Comparison of ENCODE assay signal across 12 mouse cellular contexts in genomic region chr2:8645463-8645862, GRCm38 (mm10).
A peak's percentile ranks its signal among the peaks of the same experiment; 100 is the strongest.
DNase-seq lines count a peak whose midpoint lies in the region; ATAC-seq and TF ChIP-seq lines count a peak whose summit lies in the region.
"Had no signal": no experiment of that assay in that cellular context is flagged by ENCODE, and none has a peak within 500 bp of the region (broad histone marks: within the 10 kb centered on the region; RNA-seq: fewer than 3 reads in every experiment).

No protein-coding gene starts in this region.

- H3K4me3 ChIP-seq in kidney, postnatal 0 days (replicated peaks; ENCODE audit: low read depth, low read length) = no peak overlapping the region
- no peak overlapping the region for H3K4me3 ChIP-seq in kidney, embryonic 16.5 days (ENCODE audit: low read length)
- no peak overlapping the region for H3K4me3 ChIP-seq in layer of hippocampus, adult 2 months
- H3K4me3 ChIP-seq: embryonic facial prominence, embryonic 12.5 days; liver, embryonic 13.5 days had no signal

- H3K27ac ChIP-seq in kidney, postnatal 0 days = no peak overlapping the region
- H3K27ac ChIP-seq in kidney, embryonic 16.5 days (ENCODE audit: low read length) = no peak overlapping the region
- peak overlapping the region; percentile 64 for H3K27ac ChIP-seq in layer of hippocampus, adult 2 months
- H3K27ac ChIP-seq: embryonic facial prominence, embryonic 12.5 days; liver, embryonic 13.5 days had no signal

- ATAC-seq in kidney, postnatal 0 days (replicated peaks; ENCODE audit: low FRiP score, low read depth) = no peak
- no peak for ATAC-seq in kidney, embryonic 16.5 days (ENCODE audit: low FRiP score, low TSS enrichment)

- H3K27me3 ChIP-seq in kidney, postnatal 0 days (ENCODE audit: insufficient read depth, low read length) = no peaks in the 10 kb centered on the region
- no peaks in the 10 kb centered on the region for H3K27me3 ChIP-seq in kidney, embryonic 16.5 days (ENCODE audit: insufficient read depth, low read length)
- H3K27me3 ChIP-seq: embryonic facial prominence, embryonic 12.5 days; liver, embryonic 13.5 days had no signal

- H3K9ac ChIP-seq in kidney, postnatal 0 days (ENCODE audit: low read depth, low read length) = no peak overlapping the region
- H3K9ac ChIP-seq in kidney, embryonic 16.5 days (replicated peaks; ENCODE audit: low read length) = no peak overlapping the region
- H3K9ac ChIP-seq: embryonic facial prominence, embryonic 12.5 days; liver, embryonic 13.5 days had no signal

- peak; percentile 70 for TF ChIP-seq CTCF in kidney, postnatal 0 days (IDR thresholded peaks at IDR 0.05; ENCODE audit: low read depth)
- TF ChIP-seq CTCF in layer of hippocampus, adult 2 months (conservative IDR thresholded peaks at IDR 0.05) = peak; percentile 85

- WGBS in kidney, postnatal 0 days = 38% methylated on average over 1 of the region's 1 CpGs
- WGBS in kidney, embryonic 16.5 days = 47% methylated on average over 1 of the region's 1 CpGs

- no peaks in the 10 kb centered on the region for H3K9me3 ChIP-seq in kidney, postnatal 0 days (replicated peaks; ENCODE audit: low read length)
- H3K9me3 ChIP-seq in kidney, embryonic 16.5 days (ENCODE audit: low read length) = no peaks in the 10 kb centered on the region
- H3K9me3 ChIP-seq: embryonic facial prominence, embryonic 12.5 days; liver, embryonic 13.5 days had no signal

- H3K4me2 ChIP-seq in kidney, postnatal 0 days (ENCODE audit: low read length) = no peak overlapping the region
- no peak overlapping the region for H3K4me2 ChIP-seq in kidney, embryonic 16.5 days (replicated peaks; ENCODE audit: low read depth, low read length)
- H3K4me2 ChIP-seq: embryonic facial prominence, embryonic 12.5 days; liver, embryonic 13.5 days had no signal

- DNase-seq in cerebellum, postnatal 10 days = peak; percentile 44 to 66
- no peak for DNase-seq in cerebellum, adult 11 months
- DNase-seq in kidney, postnatal 0 days (ENCODE audit: low spot score) = peak; percentile 40
- DNase-seq in A20 (ENCODE audit: low read depth, low spot score) = peak; percentile 23
- DNase-seq in layer of hippocampus, adult 2 months (ENCODE audit: low spot score in 2 of 2) = peak; percentile 37 to 49
- DNase-seq in thymus, postnatal 14 days = no peak
- DNase-seq in thymus, postnatal 10 days (ENCODE audit: low spot score in 2 of 2) = no peak
- DNase-seq: adrenal gland, postnatal 25 days; kidney, adult 9 months; liver, embryonic 13.5 days had no signal

- H3K36me3 ChIP-seq in kidney, postnatal 0 days (ENCODE audit: insufficient read depth, low read length) = no peaks in the 10 kb centered on the region
- no peaks in the 10 kb centered on the region for H3K36me3 ChIP-seq in kidney, embryonic 16.5 days (ENCODE audit: insufficient read depth, low read length)
- H3K36me3 ChIP-seq: embryonic facial prominence, embryonic 12.5 days; liver, embryonic 13.5 days had no signal

- H3K4me1 ChIP-seq in kidney, postnatal 0 days (replicated peaks; ENCODE audit: insufficient read depth, low read length) = no peaks in the 10 kb centered on the region
- no peaks in the 10 kb centered on the region for H3K4me1 ChIP-seq in kidney, embryonic 16.5 days (ENCODE audit: insufficient read depth, low read length)
- H3K4me1 ChIP-seq: embryonic facial prominence, embryonic 12.5 days; liver, embryonic 13.5 days had no signal

Comparison
In these comparisons a context has a peak if more than half of its experiments do, and no peak if none do; other contexts are left out.
1. DNase-seq: peak in cerebellum, postnatal 10 days (2 of 2), kidney, postnatal 0 days (single experiment), A20 (single experiment) and layer of hippocampus, adult 2 months (2 of 2); none in cerebellum, adult 11 months (single experiment), thymus, postnatal 14 days (single experiment) and thymus, postnatal 10 days (0 of 2).